Mouse (Mus musculus) urinary bladder, postnatal 14 days (tissue): ENCODE measurements around the gene Map2k1.

Experiments
- DNase-seq: peaks from one replicate; pipeline ENCODE4 v3.0.0; 2021; ENCODE audit warnings: low spot score

Gene Map2k1

DNA sequence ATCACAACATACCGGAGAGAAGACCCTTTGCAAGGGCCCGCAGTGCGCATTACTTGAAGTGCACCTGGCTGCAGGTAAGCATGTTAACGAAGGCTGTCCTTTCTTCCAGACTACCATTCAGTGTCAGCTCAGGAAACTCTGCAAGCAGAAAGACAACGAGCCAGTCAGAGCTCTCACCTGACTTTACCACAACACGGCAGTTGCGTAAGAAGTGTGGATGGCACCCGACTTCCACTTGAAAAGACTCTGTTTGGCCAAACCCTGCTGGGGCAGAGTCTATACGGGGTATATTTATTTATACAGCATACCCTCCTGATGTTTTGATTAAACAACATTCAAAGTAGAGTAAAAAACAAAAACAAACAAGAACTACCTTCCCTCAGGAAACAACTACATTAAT, 113.6 kb downstream of the Map2k1 start:
- DNase-seq = no peak

DNA sequence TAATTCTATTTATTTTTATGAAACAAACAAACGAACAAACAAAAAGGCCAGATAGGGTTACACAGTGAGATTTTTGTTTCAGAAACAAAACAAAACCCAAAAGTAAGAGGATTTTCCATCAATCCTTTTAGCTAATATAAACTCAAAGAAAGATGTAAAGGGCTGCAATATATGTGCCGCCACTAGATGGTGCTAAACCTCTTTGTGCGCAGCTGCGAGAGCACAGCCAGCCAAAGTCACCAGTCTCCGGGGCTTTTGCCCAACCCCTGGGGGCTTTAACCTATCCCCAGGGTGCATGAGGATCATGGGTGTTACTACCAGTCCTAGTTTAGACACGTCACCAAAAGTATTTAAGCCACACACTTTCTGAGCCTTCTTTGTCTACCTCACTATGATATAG, 114.5 kb downstream of the Map2k1 start:
- DNase-seq = peak; percentile 48
